Mouse (Mus musculus) layer of hippocampus, postnatal 36 days (tissue): ENCODE measurements around the gene Smad9. TPM values are rescaled to one million over a fixed set of nuclear protein-coding genes. Genes with fewer than 3 reads are reported as not detected.
"Not testable (repeated sequence)": the region's sequence is repeated elsewhere in the genome, so short reads cannot be mapped to it uniquely, and the experiment has no call there.

Source experiments
- DNase-seq, 2 experiments: peaks; one replicate each; pipeline ENCODE4 v3.0.0; 2022
- total RNA-seq, 2 experiments: library from RNA; stranded (reverse); gene quantifications; 2 replicates each; pipeline ENCODE4 v1.2.3; 2021

The Smad9 gene
- total RNA-seq, 2 experiments from 2014 or later, result 5.9 to 7.0 TPM

- DNase-seq, result no peak
Measured at GRCm38 (mm10) chr3:54757446-54757845, 2.1 kb downstream of the Smad9 start.

DNA sequence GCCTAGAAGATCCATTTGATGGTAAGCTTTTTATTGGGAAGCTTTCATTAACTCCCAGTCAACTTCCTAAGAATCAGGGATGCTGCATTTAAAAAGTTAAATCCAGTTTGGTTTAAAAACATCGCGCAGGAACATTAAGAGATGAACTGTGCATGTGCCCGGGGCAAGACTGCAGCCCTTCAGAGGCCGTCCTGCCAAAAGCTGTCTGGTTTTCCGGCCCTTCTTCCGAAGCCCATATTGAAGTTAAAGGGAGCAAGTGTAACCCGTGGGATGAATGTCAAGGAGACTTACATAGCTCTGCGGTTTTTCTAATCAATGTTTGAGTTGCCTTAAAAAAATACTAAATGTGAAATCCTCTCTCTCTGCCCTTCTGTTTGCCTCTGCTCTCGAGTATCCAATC is 3.8 kb downstream of the Smad9 start:
- no peak for DNase-seq

- no peak for DNase-seq
Measured at GRCm38 (mm10) chr3:54760321-54761115, 5.1 kb downstream of the Smad9 start.

GRCm38 (mm10) chr3:54761258-54761657 is 5.9 kb downstream of the Smad9 start:
- DNase-seq, result no peak

GRCm38 (mm10) chr3:54764418-54764817 is 9.0 kb downstream of the Smad9 start:
- DNase-seq, result peak; percentile 35 to 44

GRCm38 (mm10) chr3:54765521-54765920 is 10.1 kb downstream of the Smad9 start:
- DNase-seq, result not testable (repeated sequence)

- DNase-seq, result no peak
Measured at GRCm38 (mm10) chr3:54766034-54766433, 10.7 kb downstream of the Smad9 start.

GRCm38 (mm10) chr3:54766811-54767210 is 11.4 kb downstream of the Smad9 start:
- no peak for DNase-seq

DNA sequence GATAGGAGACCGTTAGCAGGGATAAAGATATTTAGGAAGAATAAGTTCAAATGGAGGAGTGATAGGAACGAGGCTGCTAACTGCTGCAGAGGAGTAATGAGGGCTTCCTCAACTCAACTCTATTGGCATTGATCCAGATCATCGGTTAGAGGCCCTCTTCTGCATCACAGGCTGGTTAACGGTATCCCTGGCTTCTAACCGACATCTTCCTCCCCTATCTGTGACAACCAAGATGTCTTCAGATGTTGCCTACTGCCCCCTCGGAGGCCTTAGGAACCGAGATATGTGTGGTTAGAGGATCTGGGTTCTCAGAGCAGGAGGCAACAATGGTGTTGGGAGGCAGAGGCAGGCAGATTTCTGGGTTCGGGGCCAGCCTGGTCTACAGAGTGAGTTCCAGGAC is 13.2 kb downstream of the Smad9 start:
- no peak for DNase-seq

DNA sequence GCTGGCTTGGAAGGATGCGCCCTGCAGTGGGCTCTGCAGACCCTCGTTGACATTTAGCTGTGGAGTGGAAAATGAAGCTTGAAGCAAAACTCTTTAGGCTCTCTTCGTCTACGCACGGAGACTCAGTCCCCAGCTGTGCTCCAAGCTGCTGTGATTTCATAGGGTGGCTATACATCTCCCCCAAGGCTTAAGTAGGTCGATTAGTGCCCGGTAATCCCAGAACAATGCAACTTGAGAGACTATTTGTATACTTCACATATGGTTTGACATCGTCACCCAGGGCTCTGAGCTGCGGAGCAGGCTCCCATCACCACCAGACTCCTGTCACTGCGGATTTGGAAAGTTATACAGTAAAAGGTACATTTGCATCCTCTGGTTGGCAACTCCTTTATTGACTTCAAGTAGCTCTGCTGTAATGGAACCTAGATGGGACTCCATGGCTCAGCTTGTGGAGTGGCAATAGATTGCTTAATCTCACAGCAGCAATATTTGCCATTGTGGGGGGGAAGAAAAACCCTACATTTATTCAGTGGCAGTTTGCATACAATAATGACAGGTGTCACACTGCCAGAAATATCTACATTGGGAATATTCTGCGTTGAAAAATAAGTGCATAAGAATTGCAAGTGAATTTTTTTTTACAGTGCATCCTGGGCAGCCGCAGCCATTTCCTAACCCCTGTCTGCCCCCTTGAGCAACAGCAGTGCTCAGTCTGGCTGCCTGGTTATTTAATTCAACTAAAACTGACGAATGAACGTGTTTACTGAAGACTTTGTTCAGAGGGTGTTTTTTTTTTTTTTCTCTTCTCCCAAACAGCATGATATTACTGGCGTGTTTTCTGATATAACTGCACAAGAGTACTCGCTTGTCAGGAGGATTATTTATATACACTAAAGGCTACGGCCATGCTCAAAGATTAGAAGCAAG is 14.2 kb downstream of the Smad9 start:
- no peak for DNase-seq

DNA sequence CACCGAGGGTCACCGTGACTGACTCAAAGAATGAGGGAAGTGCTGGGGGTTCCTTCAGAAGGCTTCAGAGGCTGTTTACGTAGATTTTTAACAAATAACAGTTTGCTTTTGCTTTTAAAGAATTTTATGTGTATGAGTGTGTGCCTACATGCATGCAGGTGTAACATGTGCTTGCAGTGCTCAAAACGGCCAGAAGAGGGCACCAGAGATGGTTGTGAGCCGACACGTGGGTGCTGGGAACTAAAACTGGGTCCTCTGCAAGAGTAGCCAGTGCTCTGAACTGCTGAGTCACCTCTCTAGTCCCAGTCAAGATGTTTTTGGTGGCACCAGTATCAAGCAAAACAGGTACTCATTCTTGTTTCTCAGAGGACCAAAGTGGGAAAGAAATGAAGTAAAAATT is 18.2 kb downstream of the Smad9 start:
- DNase-seq, result no peak

DNA sequence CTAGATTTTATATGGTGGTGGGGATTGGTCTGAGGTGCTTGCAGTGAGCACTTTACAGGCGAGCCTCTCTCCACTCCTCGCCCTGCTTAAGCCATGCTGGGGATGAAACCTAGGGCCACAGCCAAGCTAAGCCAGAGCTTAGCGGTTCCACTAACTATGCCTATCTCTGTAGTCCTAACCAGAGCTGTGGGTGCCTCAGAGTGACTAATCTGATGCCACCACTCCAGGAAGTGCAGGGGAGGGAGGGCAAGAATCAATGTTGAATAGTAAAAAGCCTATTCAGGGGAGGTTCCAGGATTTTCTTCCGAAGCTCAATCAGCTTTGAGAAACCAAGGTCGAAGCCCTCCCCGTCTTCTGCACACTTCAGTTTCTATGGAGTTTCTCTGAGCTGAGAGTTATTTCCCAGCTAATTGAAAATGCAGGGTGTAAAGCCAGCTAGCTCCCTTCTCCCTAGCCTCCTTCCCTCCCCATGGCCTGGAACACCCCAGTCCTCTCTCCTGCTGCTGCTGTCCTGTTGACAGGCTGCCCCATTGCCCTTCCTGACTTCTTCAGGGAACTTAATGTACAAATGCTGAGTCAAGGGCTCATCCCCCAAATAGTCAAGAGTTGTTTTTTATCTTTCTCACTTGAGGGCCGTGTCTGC is 20.7 kb downstream of the Smad9 start:
- no peak for DNase-seq

DNA sequence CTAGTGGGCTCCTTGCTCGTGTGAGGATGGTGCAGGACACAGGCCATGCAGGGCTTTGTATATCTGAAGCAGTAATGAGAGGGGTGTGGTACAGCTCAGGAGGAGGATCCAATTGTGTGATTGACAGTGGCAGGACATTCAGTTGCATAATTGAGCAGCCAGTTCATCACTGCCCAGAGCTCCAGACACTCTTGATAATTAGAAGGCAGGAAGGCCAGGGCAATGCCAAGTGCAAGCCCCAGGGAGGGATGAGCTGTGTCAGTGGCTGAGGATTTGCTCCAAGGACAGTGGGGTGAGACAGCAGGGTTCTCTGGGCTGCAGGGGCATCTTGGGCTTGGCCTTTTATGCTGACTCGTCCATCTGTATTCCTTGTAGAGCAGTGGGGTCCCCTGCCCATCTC is 35.2 kb downstream of the Smad9 start:
- DNase-seq, result no peak

GRCm38 (mm10) chr3:54791822-54792677 is 36.7 kb downstream of the Smad9 start:
- no peak for DNase-seq

DNA sequence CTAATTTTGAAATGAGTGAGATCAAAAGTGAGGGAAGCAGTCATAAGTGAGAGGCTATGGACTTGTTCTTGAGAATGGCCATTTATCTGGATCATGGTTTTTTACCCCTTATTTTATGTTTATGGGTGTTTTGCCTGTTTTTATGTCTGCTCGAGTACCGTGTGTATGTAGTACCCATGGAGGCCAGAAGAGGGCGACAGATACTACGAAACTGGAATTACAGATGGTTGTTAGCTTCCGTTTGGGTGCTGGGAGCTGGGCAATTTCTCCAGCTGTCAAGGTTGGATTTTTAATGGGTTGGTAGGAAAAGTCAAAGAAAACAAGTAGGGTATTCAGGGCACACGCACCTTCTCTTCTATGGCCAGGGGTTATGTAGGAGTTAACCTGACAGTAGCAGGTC is 38.4 kb downstream of the Smad9 start:
- DNase-seq, result no peak

- no peak for DNase-seq
Measured at GRCm38 (mm10) chr3:54795379-54795778, 40.0 kb downstream of the Smad9 start.

DNA sequence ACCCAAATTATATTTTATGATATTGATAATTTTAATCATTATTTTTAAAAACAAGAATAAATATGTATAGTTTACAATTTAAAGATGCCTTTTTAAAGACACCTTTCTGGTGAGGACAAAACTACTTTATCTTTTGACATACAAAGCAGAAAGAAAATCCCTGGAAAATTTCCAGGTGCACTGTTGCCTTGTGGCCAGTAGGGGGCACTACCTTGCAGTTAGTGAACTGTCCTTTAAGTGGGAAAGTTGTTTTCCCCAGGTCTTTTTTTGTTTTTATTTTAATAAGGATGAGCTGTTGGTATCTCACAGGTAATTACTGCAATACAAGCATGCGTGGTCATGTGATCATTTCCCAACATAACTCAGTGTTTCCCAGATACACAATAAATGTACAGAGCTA is 40.4 kb downstream of the Smad9 start:
- no peak for DNase-seq

- peak; percentile 51 to 61 for DNase-seq
Measured at GRCm38 (mm10) chr3:54797211-54797610, 41.8 kb downstream of the Smad9 start.

DNA sequence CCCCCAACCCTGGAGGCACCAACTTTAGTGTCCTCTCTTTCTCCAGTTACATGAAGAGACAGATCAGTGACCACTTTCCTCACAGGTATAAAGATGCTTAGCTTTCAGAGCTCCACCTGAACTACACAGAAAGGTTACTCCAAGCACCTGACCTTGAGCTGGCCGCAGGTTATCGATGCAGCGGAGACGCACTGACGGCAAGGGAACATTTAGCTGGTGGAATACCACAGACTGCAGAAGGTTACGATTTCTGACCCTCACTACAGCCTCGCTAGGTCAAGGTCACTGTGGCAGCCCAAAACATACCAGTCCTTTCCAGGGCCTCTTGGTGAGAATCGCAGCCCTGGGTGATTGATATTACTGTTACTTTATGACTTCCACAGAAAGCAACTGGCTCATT is 48.3 kb downstream of the Smad9 start:
- DNase-seq, result no peak

DNA sequence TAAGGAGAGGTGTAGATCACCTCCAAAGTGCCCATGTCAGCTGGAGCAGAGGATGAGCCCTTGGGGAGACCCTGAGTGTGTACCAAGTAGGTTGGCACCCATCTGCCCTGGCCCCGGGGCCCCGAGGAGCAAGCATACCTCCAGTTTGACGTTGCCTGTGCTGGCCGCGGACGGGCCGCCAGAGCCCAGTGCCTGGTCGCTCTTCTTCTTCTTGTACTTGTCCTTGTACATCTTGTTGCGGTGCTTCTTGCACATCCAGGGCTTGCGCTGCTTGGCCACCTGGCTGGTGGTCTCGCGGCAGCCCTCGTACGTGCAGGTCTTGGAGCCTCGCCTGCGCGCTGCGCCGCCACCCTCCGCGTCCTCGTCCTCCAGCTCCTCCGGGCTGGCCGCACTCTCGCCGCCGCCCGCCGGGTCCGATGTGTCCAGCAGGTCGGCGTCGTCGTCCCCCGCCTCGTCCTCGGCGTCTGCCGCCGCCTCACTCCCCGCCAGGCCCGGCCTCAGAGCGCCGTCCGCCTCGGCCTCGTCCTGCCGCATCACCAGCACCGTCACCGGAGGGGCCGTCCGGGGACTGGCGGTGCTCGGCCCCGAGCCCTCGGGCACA is 51.8 kb downstream of the Smad9 start:
- no peak for DNase-seq

DNA sequence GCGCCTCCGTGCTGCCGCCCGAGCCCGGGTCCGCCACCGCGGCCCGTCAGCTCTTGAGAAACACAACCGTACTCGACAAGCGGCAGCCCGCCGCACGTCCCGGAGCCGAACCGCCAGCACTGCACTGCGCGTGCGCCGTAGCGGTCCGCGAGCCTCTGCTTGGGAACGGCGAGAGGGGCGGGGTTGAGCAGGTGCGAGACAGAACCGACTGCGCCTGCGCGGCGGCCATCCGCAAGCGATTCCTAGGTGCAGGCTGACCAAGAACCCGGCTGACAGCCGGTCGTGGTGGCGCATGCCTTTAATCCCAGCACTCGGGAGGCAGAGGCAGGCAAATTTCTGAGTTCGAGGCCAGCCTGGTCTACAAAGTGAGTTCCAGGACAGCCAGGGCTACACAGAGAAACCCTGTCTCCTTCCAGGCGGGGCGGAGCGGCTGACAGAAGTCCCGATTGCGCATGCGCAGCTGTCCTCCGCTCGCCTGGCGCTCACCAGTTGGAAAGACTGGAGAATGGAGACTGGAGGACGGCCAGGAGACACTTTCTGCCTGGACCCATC is 52.4 kb downstream of the Smad9 start, which contains the start of gene Rfxap:
Rfxap (minus strand) TSS at position 126 of the 552 bp plus-strand sequence.
- peak; percentile 94 for DNase-seq
